Mouse (Mus musculus): Measurements from ENCODE around the gene Srsf3. TPM values are rescaled to one million over a fixed set of nuclear protein-coding genes. Genes with fewer than 3 reads are reported as not detected.

The Srsf3 gene
- polyA plus RNA-seq, 1 experiment from 2014 or later: 1,031 TPM

Other genes starting within 250 kb of the Srsf3 start
- gene Brpf3, start 231.5 kb upstream of the Srsf3 start, polyA plus RNA-seq (2014; fragmentation: Nextera tagmentation; extraction: Ambion mirVana): 5.9 and 6.8 TPM in 2 replicates
- not detected in 2 replicates for gene Pnpla1, start 174.2 kb upstream of the Srsf3 start, polyA plus RNA-seq (2014; fragmentation: Nextera tagmentation; extraction: Ambion mirVana)
- 0.13 and 0.46 TPM in 2 replicates for gene 4930539E08Rik, start 117.3 kb upstream of the Srsf3 start, polyA plus RNA-seq (2014; fragmentation: Nextera tagmentation; extraction: Ambion mirVana)
- not detected in 2 replicates for gene Pxt1, start 88.8 kb upstream of the Srsf3 start, polyA plus RNA-seq (2014; fragmentation: Nextera tagmentation; extraction: Ambion mirVana)
- gene Kctd20, start 80.7 kb upstream of the Srsf3 start, polyA plus RNA-seq (2014; fragmentation: Nextera tagmentation; extraction: Ambion mirVana): 109 and 110 TPM in 2 replicates
- gene Stk38, start 24.6 kb upstream of the Srsf3 start, polyA plus RNA-seq (2014; fragmentation: Nextera tagmentation; extraction: Ambion mirVana): 121 and 127 TPM in 2 replicates
- gene Cdkn1a, start 58.3 kb downstream of the Srsf3 start, polyA plus RNA-seq (2014; fragmentation: Nextera tagmentation; extraction: Ambion mirVana): 25.5 TPM in 2 replicates
- gene Rab44, start 81.5 kb downstream of the Srsf3 start, polyA plus RNA-seq (2014; fragmentation: Nextera tagmentation; extraction: Ambion mirVana): 0.66 TPM in 1 of 2 replicates, not detected in the other
- 4.5 TPM in 2 replicates for gene Cpne5, start 205.5 kb downstream of the Srsf3 start, polyA plus RNA-seq (2014; fragmentation: Nextera tagmentation; extraction: Ambion mirVana)
- 177 and 196 TPM in 2 replicates for gene Ppil1, start 231.6 kb downstream of the Srsf3 start, polyA plus RNA-seq (2014; fragmentation: Nextera tagmentation; extraction: Ambion mirVana)
- gene BC004004, start 236.2 kb downstream of the Srsf3 start, polyA plus RNA-seq (2014; fragmentation: Nextera tagmentation; extraction: Ambion mirVana): 55.1 and 55.4 TPM in 2 replicates